Mouse (Mus musculus) forebrain, postnatal 0 days (tissue): ENCODE data around the gene Cog5. TPM values are rescaled to one million over a fixed set of nuclear protein-coding genes. Genes with fewer than 3 reads are reported as not detected.
"Not testable (repeated sequence)": the region's sequence is repeated elsewhere in the genome, so short reads cannot be mapped to it uniquely, and the experiment has no call there.

Source experiments
- ATAC-seq: fragments of 200-750 bp; cut with Nextera tagmentation; 2 replicates; pipeline ENCODE4 v1.8.0; 2017; ENCODE audit warnings: mild to moderate bottlenecking, moderate library complexity
- DNase-seq: peaks from one replicate; pipeline ENCODE4 v3.0.0-alpha.2; 2015
- H3K27ac ChIP-seq: fragments of 300-500 bp; sonication (generic); 2 replicates; pipeline ENCODE4 v1.5.1; 2014; ENCODE audit warnings: low read depth, mild to moderate bottlenecking, antibody characterized with exemption, low read length, moderate library complexity, mixed read lengths
- H3K27me3 ChIP-seq: fragments of 300-500 bp; sonication (generic); 2 replicates; pipeline ENCODE4 v1.6.1; 2014; ENCODE audit warnings: mild to moderate bottlenecking, low read length, mixed read lengths; ENCODE audit not compliant: insufficient read depth
- H3K36me3 ChIP-seq: fragments of 300-500 bp; sonication (generic); 2 replicates; pipeline ENCODE4 v1.6.1; 2014; ENCODE audit warnings: mild to moderate bottlenecking, moderate library complexity; ENCODE audit not compliant: insufficient read depth
- H3K4me1 ChIP-seq: fragments of 300-500 bp; sonication (generic); 2 replicates; pipeline ENCODE4 v1.6.1; 2014; ENCODE audit warnings: antibody characterized with exemption; ENCODE audit not compliant: insufficient read depth
- H3K4me2 ChIP-seq: fragments of 300-500 bp; sonication (generic); 2 replicates; pipeline ENCODE4 v1.6.1; 2014; ENCODE audit warnings: low read depth, mild to moderate bottlenecking, moderate library complexity
- H3K4me3 ChIP-seq: fragments of 300-500 bp; sonication (generic); 2 replicates; pipeline ENCODE4 v1.5.1; 2014; ENCODE audit warnings: low read depth, low read length, mixed read lengths
- H3K9ac ChIP-seq: fragments of 300-500 bp; sonication (generic); 2 replicates; pipeline ENCODE4 v1.6.1; 2014; ENCODE audit warnings: mild to moderate bottlenecking
- H3K9me3 ChIP-seq: fragments of 300-500 bp; sonication (generic); 2 replicates; pipeline ENCODE4 v1.6.1; 2016; ENCODE audit warnings: low read length
- CTCF ChIP-seq: sonication (generic); IDR thresholded peaks from 2 replicates; pipeline ENCODE4 v1.5.1; 2016; ENCODE audit warnings: antibody characterized with exemption, control low read depth, low read depth
- WGBS: fragments of 180-500 bp; shearing (Covaris S2); extraction: QIAGEN DNeasy Blood & Tissue Kit; methylation state at CpG from one replicate; pipeline ENCODE4 v1.1.7; 2014; 5-methylcytosine and 5-hydroxymethylcytosine counted together
- polyA plus RNA-seq: library from polyadenylated mRNA; unstranded; fragments of >200 nt; fragmentation: Nextera tagmentation; extraction: Ambion mirVana; gene quantifications from 2 replicates; pipeline ENCODE4 v1.2.1, GENCODE M21; 2015
- total RNA-seq: library from RNA; depleted of rRNA; stranded (reverse); fragments of >200 nt; gene quantifications from 2 replicates; pipeline ENCODE4 v1.2.3, GENCODE M21; 2014; rRNA removed

Gene Cog5
- total RNA-seq: 41.4 and 47.7 TPM in 2 replicates
- polyA plus RNA-seq: 12.8 and 17.3 TPM in 2 replicates

GRCm38 (mm10) chr12:31654197-31654964 is at the start of gene Cog5, which contains the start of gene Dus4l:
Cog5 (plus strand) TSS chr12:31654869.
Dus4l (minus strand) TSS chr12:31654826.
- under 1% methylated on average over 47 of the region's 47 CpGs for WGBS
- H3K9me3 ChIP-seq: no peaks in the 10 kb centered on the region

GRCm38 (mm10) chr12:31604894-31605293 is 49.8 kb upstream of the Cog5 start:
- Histone ChIP-seq H3K4me3 (no peak overlapping the region), H3K4me2 (no peak overlapping the region), H3K36me3 (no peaks in the 10 kb centered on the region), H3K27me3 (no peaks in the 10 kb centered on the region), H3K9ac (no peak overlapping the region), H3K9me3 (no peaks in the 10 kb centered on the region), H3K4me1 (no peaks in the 10 kb centered on the region), H3K27ac (no peak overlapping the region)
- no peak for DNase-seq
- 64% methylated on average over 3 of the region's 3 CpGs for WGBS
- no peak for ATAC-seq
- TF ChIP-seq CTCF: no peak

More at GRCm38 (mm10) chr12:31654197-31654964, at the start of gene Cog5, which contains the start of gene Dus4l:
- no peak for TF ChIP-seq CTCF
- peak; percentile 96 for DNase-seq
- Histone ChIP-seq H3K27ac (peak within 1 kb of the TSS; percentile 80), H3K27me3 (no peaks in the 10 kb centered on the region), H3K36me3 (no peaks in the 10 kb centered on the region), H3K4me2 (peak within 1 kb of the TSS; percentile 61), H3K9ac (peak within 1 kb of the TSS; percentile 62), H3K4me1 (no peaks in the 10 kb centered on the region), H3K4me3 (peak within 1 kb of the TSS; percentile 87)
- peak; percentile 97 for ATAC-seq

GRCm38 (mm10) chr12:31608138-31608537 is 46.5 kb upstream of the Cog5 start:
- Histone ChIP-seq H3K27ac (no peak overlapping the region), H3K4me1 (no peaks in the 10 kb centered on the region), H3K27me3 (no peaks in the 10 kb centered on the region), H3K9ac (no peak overlapping the region), H3K36me3 (no peaks in the 10 kb centered on the region), H3K4me3 (no peak overlapping the region), H3K9me3 (no peaks in the 10 kb centered on the region), H3K4me2 (no peak overlapping the region)
- WGBS: 19% methylated on average over 3 of the region's 3 CpGs
- no peak for TF ChIP-seq CTCF
- DNase-seq: no peak
- no peak for ATAC-seq

- 54% methylated on average over 4 of the region's 4 CpGs for WGBS
- ATAC-seq: no peak
- no peak for TF ChIP-seq CTCF
Observed at GRCm38 (mm10) chr12:31613353-31613752, 41.3 kb upstream of the Cog5 start.

GRCm38 (mm10) chr12:31620106-31620505 is 34.6 kb upstream of the Cog5 start:
- H3K4me2 ChIP-seq: no peak overlapping the region
- no peak overlapping the region for H3K4me3 ChIP-seq
- 0 out of 2 replicates have a peak, but pooled peaks have one; percentile 23 for TF ChIP-seq CTCF
- no peaks in the 10 kb centered on the region for H3K4me1 ChIP-seq
- no peaks in the 10 kb centered on the region for H3K27me3 ChIP-seq
- ATAC-seq (no peak), DNase-seq (no peak)
- peaks cover 9% of the 10 kb centered on the region for H3K36me3 ChIP-seq
- 87% methylated on average over 8 of the region's 8 CpGs for WGBS
- no peak overlapping the region for H3K27ac ChIP-seq
- no peak overlapping the region for H3K9ac ChIP-seq
- no peaks in the 10 kb centered on the region for H3K9me3 ChIP-seq

More at GRCm38 (mm10) chr12:31613353-31613752, 41.3 kb upstream of the Cog5 start:
- no peaks in the 10 kb centered on the region for H3K9me3 ChIP-seq
- no peak overlapping the region for H3K27ac ChIP-seq
- H3K4me1 ChIP-seq: no peaks in the 10 kb centered on the region
- DNase-seq: no peak
- no peak overlapping the region for H3K4me2 ChIP-seq
- no peak overlapping the region for H3K9ac ChIP-seq
- no peak overlapping the region for H3K4me3 ChIP-seq
- peaks cover 4% of the 10 kb centered on the region for H3K36me3 ChIP-seq
- no peaks in the 10 kb centered on the region for H3K27me3 ChIP-seq

- WGBS: 88% methylated on average over 1 of the region's 1 CpGs
- Histone ChIP-seq H3K4me2 (no peak overlapping the region), H3K4me3 (no peak overlapping the region), H3K9me3 (no peaks in the 10 kb centered on the region), H3K9ac (no peak overlapping the region), H3K27ac (no peak overlapping the region), H3K36me3 (peaks cover 9% of the 10 kb centered on the region; the same call in 1 of the 2 replicates), H3K27me3 (no peaks in the 10 kb centered on the region), H3K4me1 (no peaks in the 10 kb centered on the region)
- DNase-seq (no peak), ATAC-seq (no peak)
- no peak for TF ChIP-seq CTCF
Observed at GRCm38 (mm10) chr12:31625016-31625415, 29.7 kb upstream of the Cog5 start.

GRCm38 (mm10) chr12:31628396-31628795 is 26.3 kb upstream of the Cog5 start:
- not testable (repeated sequence) for ATAC-seq, H3K27me3 ChIP-seq, DNase-seq, H3K4me3 ChIP-seq, H3K4me1 ChIP-seq, H3K9ac ChIP-seq, H3K27ac ChIP-seq, H3K36me3 ChIP-seq, H3K9me3 ChIP-seq, H3K4me2 ChIP-seq
- 92% methylated on average over 9 of the region's 9 CpGs for WGBS
